Mouse (Mus musculus) liver, adult 2 months (tissue): ENCODE results near the gene Fbxo40. TPM values are rescaled to one million over a fixed set of nuclear protein-coding genes. Genes with fewer than 3 reads are reported as not detected.

Experiments
- DNase-seq: peaks from one replicate; pipeline ENCODE4 v3.0.0-alpha.2; 2011; ENCODE audit warnings: low read depth, low spot score; ENCODE audit errors: extremely low read depth
- H3K27ac ChIP-seq: fragments of 200-500 bp; replicated peaks from 2 replicates; pipeline ENCODE4 v1.5.1; 2012; ENCODE audit warnings: low read depth, mild to moderate bottlenecking, control low read depth, inconsistent platforms, low read length; ENCODE audit not compliant: insufficient read depth
- H3K27me3 ChIP-seq: fragments of 200-500 bp; 2 replicates; pipeline ENCODE4 v1.6.1; 2012; ENCODE audit warnings: mild to moderate bottlenecking, moderate library complexity, low read length, inconsistent platforms; ENCODE audit not compliant: control insufficient read depth, insufficient read depth
- H3K36me3 ChIP-seq: fragments of 200-500 bp; 2 replicates; pipeline ENCODE4 v1.6.1; 2012; ENCODE audit warnings: low read length, inconsistent platforms; ENCODE audit not compliant: control insufficient read depth, insufficient read depth
- H3K4me1 ChIP-seq: fragments of 200-500 bp; 2 replicates; pipeline ENCODE4 v1.6.1; 2011; ENCODE audit warnings: low read length; ENCODE audit not compliant: control insufficient read depth, insufficient read depth
- H3K4me3 ChIP-seq: fragments of 200-500 bp; 2 replicates; pipeline ENCODE4 v1.5.1; 2011; ENCODE audit warnings: low read depth, mild to moderate bottlenecking, control low read depth, low read length, moderate library complexity; ENCODE audit not compliant: insufficient read depth
- H3K79me2 ChIP-seq: fragments of 200-500 bp; 2 replicates; pipeline ENCODE4 v1.6.1; 2012; ENCODE audit warnings: inconsistent platforms, mild to moderate bottlenecking, low read length, moderate library complexity; ENCODE audit not compliant: control insufficient read depth, insufficient read depth
- H3K9ac ChIP-seq: fragments of 200-500 bp; 2 replicates; pipeline ENCODE4 v1.6.1; 2012; ENCODE audit warnings: low read depth, mild to moderate bottlenecking, control low read depth, inconsistent platforms, low read length
- CTCF ChIP-seq: fragments of 200-500 bp; IDR thresholded peaks from 2 replicates; pipeline ENCODE4 v1.5.1; 2011; ENCODE audit warnings: low read depth, low read length, control low read depth
- POLR2A ChIP-seq: fragments of 200-500 bp; IDR thresholded peaks from 2 replicates; pipeline ENCODE4 v1.6.1; 2011; ENCODE audit warnings: low read length, control low read depth; ENCODE audit not compliant: insufficient read depth; ENCODE audit errors: extremely low read depth
- WGBS: fragments of 180-500 bp; shearing (Covaris S2); methylation state at CpG from one replicate; pipeline ENCODE4 v1.1.7; 2018; 5-methylcytosine and 5-hydroxymethylcytosine counted together
- polyA plus RNA-seq: library from polyadenylated mRNA; depleted of rRNA; stranded (reverse); fragments of >200 nt; gene quantifications from 2 replicates; pipeline ENCODE4 v1.2.3, GENCODE M21; 2012; rRNA removed
- total RNA-seq: library from RNA; depleted of rRNA; stranded (reverse); fragments of >200 nt; gene quantifications from 2 replicates; pipeline ENCODE4 v1.2.3, GENCODE M21; 2014; rRNA removed

Gene Fbxo40
- 0.07 and 0.37 TPM in 2 replicates for total RNA-seq
- polyA plus RNA-seq: 0.09 and 0.21 TPM in 2 replicates

GRCm38 (mm10) chr16:36989999-36990625, at the start of gene Fbxo40:
Gene Fbxo40, minus strand, starts transcription at chr16:36990467.
- 61% methylated on average over 18 of the region's 18 CpGs for WGBS
- Histone ChIP-seq H3K4me1 (peaks cover 5% of the 10 kb centered on the region), H3K79me2 (no peaks in the 10 kb centered on the region), H3K27ac (no peak within 1 kb of the TSS), H3K36me3 (no peaks in the 10 kb centered on the region), H3K27me3 (no peaks in the 10 kb centered on the region), H3K4me3 (no peak within 1 kb of the TSS), H3K9ac (no peak within 1 kb of the TSS)
- DNase-seq: peak; percentile 15
- TF ChIP-seq POLR2A (no peak), CTCF (no peak)

- WGBS: 97% methylated on average over 8 of the region's 8 CpGs
- Histone ChIP-seq H3K79me2 (no peaks in the 10 kb centered on the region), H3K4me3 (no peak overlapping the region), H3K9ac (no peak overlapping the region), H3K36me3 (no peaks in the 10 kb centered on the region), H3K27ac (no peak overlapping the region), H3K27me3 (no peaks in the 10 kb centered on the region), H3K4me1 (no peaks in the 10 kb centered on the region)
- no peak for DNase-seq
- no peak for TF ChIP-seq CTCF
- no peak for TF ChIP-seq POLR2A
Measured at GRCm38 (mm10) chr16:37034751-37035150, 44.5 kb upstream of the Fbxo40 start.

GRCm38 (mm10) chr16:37031996-37032395, 41.7 kb upstream of the Fbxo40 start:
- WGBS: 81% methylated on average over 3 of the region's 3 CpGs

GRCm38 (mm10) chr16:37027581-37027980, 37.3 kb upstream of the Fbxo40 start:
- H3K27ac ChIP-seq: no peak overlapping the region
- 64% methylated on average over 3 of the region's 3 CpGs for WGBS

More at GRCm38 (mm10) chr16:37031996-37032395, 41.7 kb upstream of the Fbxo40 start:
- Histone ChIP-seq H3K79me2 (no peaks in the 10 kb centered on the region), H3K4me3 (no peak overlapping the region), H3K27ac (no peak overlapping the region), H3K36me3 (no peaks in the 10 kb centered on the region), H3K27me3 (no peaks in the 10 kb centered on the region), H3K9ac (no peak overlapping the region), H3K4me1 (no peaks in the 10 kb centered on the region)
- no peak for DNase-seq
- no peak for TF ChIP-seq POLR2A
- no peak for TF ChIP-seq CTCF

GRCm38 (mm10) chr16:37012336-37012735, 22.1 kb upstream of the Fbxo40 start:
- Histone ChIP-seq H3K4me1 (peaks cover 2% of the 10 kb centered on the region), H3K36me3 (no peaks in the 10 kb centered on the region), H3K4me3 (no peak overlapping the region), H3K27me3 (no peaks in the 10 kb centered on the region), H3K79me2 (no peaks in the 10 kb centered on the region), H3K9ac (no peak overlapping the region), H3K27ac (no peak overlapping the region)
- whole genome bisulfite sequencing: 20% methylated on average over 5 of the region's 5 CpGs
- DNase-seq: no peak
- TF ChIP-seq POLR2A (no peak), CTCF (no peak)

More at GRCm38 (mm10) chr16:37027581-37027980, 37.3 kb upstream of the Fbxo40 start:
- Histone ChIP-seq H3K79me2 (no peaks in the 10 kb centered on the region), H3K9ac (no peak overlapping the region), H3K36me3 (no peaks in the 10 kb centered on the region), H3K4me1 (no peaks in the 10 kb centered on the region), H3K4me3 (no peak overlapping the region), H3K27me3 (no peaks in the 10 kb centered on the region)
- TF ChIP-seq POLR2A (no peak), CTCF (no peak)
- no peak for DNase-seq

- H3K9ac ChIP-seq: 0 out of 2 replicates have a peak overlapping the region, but pooled peaks have one; percentile 16
- no peaks in the 10 kb centered on the region for H3K79me2 ChIP-seq
- H3K4me1 ChIP-seq: peaks cover 2% of the 10 kb centered on the region
- H3K4me3 ChIP-seq: peak overlapping the region; percentile 69
- under 1% methylated on average over 26 of the region's 26 CpGs for WGBS
- no peak for DNase-seq
- no peaks in the 10 kb centered on the region for H3K36me3 ChIP-seq
- no peaks in the 10 kb centered on the region for H3K27me3 ChIP-seq
- no peak overlapping the region for H3K27ac ChIP-seq
- TF ChIP-seq POLR2A (no peak), CTCF (no peak)
Measured at GRCm38 (mm10) chr16:37011922-37012289, 21.6 kb upstream of the Fbxo40 start.
